9 mouse cellular contexts compared by ENCODE assay signal in genomic region chr3:108285078-108285711, GRCm38 (mm10). TPM values are rescaled to one million over a fixed set of nuclear protein-coding genes. Genes with fewer than 3 reads are reported as not detected.
DNase-seq lines count a peak whose midpoint lies in the region; ATAC-seq and TF ChIP-seq lines count a peak whose summit lies in the region.
"Had no signal": no experiment of that assay in that cellular context is flagged by ENCODE, and none has a peak within 500 bp of the region (broad histone marks: within the 10 kb centered on the region; RNA-seq: fewer than 3 reads in every experiment).

No protein-coding gene starts in this region.

- no peaks in the 10 kb centered on the region for H3K36me3 ChIP-seq in kidney, adult 2 months (ENCODE audit: control insufficient read depth, insufficient read depth, low read length)
- H3K36me3 ChIP-seq in embryonic facial prominence, embryonic 11.5 days (replicated peaks; ENCODE audit: control insufficient read depth, insufficient read depth, low read depth, low read length): no peaks in the 10 kb centered on the region
- H3K36me3 ChIP-seq in hindbrain, embryonic 16.5 days (ENCODE audit: control insufficient read depth, insufficient read depth, low read length): no peaks in the 10 kb centered on the region
- H3K36me3 ChIP-seq in midbrain, embryonic 13.5 days: peaks cover 1% of the 10 kb centered on the region; the same call in 1 of the 2 replicates

- TF ChIP-seq POLR2A in kidney, adult 2 months (IDR thresholded peaks at IDR 0.05; ENCODE audit: low read depth, low read length): no peak

- 42% methylated on average over 4 of the region's 4 CpGs for WGBS in kidney, adult 2 months
- 53% methylated on average over 4 of the region's 4 CpGs for WGBS in embryonic facial prominence, embryonic 11.5 days
- 49% methylated on average over 4 of the region's 4 CpGs for WGBS in hindbrain, embryonic 16.5 days
- 46% methylated on average over 4 of the region's 4 CpGs for whole genome bisulfite sequencing in midbrain, embryonic 13.5 days

- no peaks in the 10 kb centered on the region for H3K9me3 ChIP-seq in embryonic facial prominence, embryonic 11.5 days (replicated peaks; ENCODE audit: control insufficient read depth, low read length)
- no peaks in the 10 kb centered on the region for H3K9me3 ChIP-seq in hindbrain, embryonic 16.5 days (ENCODE audit: control insufficient read depth, low read length)
- no peaks in the 10 kb centered on the region for H3K9me3 ChIP-seq in midbrain, embryonic 13.5 days

- H3K9ac ChIP-seq in embryonic facial prominence, embryonic 11.5 days (replicated peaks; ENCODE audit: low read length): no peak overlapping the region
- H3K9ac ChIP-seq in hindbrain, embryonic 16.5 days (ENCODE audit: low read depth, low read length): peak overlapping the region; percentile 94
- H3K9ac ChIP-seq in midbrain, embryonic 13.5 days (replicated peaks): peak overlapping the region; percentile 96

- no peak for ATAC-seq in embryonic facial prominence, embryonic 11.5 days (replicated peaks; ENCODE audit: insufficient number of reproducible peaks, low FRiP score, low TSS enrichment, low read depth)
- ATAC-seq in hindbrain, embryonic 16.5 days: no peak
- ATAC-seq in midbrain, embryonic 13.5 days: no peak

- peak overlapping the region; percentile 78; the same call in 1 of the 2 replicates for H3K4me3 ChIP-seq in kidney, adult 2 months (ENCODE audit: insufficient read depth, low read depth, low read length)
- H3K4me3 ChIP-seq in embryonic facial prominence, embryonic 11.5 days (ENCODE audit: low read depth, low read length): no peak overlapping the region
- peak overlapping the region; percentile 88 for H3K4me3 ChIP-seq in hindbrain, embryonic 16.5 days (ENCODE audit: low read length)
- H3K4me3 ChIP-seq in midbrain, embryonic 13.5 days (replicated peaks): peak overlapping the region; percentile 98

- 0 out of 2 replicates have a peak overlapping the region, but pooled peaks have one; percentile 44 for H3K27ac ChIP-seq in kidney, adult 2 months (ENCODE audit: insufficient read depth, low read depth, low read length)
- H3K27ac ChIP-seq in embryonic facial prominence, embryonic 11.5 days (replicated peaks; ENCODE audit: low read depth, low read length): no peak overlapping the region
- no peak overlapping the region for H3K27ac ChIP-seq in hindbrain, embryonic 16.5 days (ENCODE audit: low read depth, low read length)
- no peak overlapping the region for H3K27ac ChIP-seq in midbrain, embryonic 13.5 days

- DNase-seq in kidney, adult 2 months: no peak
- no peak for DNase-seq in kidney, postnatal 25 days
- DNase-seq in embryonic facial prominence, embryonic 11.5 days (ENCODE audit: low spot score): no peak
- no peak for DNase-seq in gastrocnemius, postnatal 25 days
- no peak for DNase-seq in adrenal gland, postnatal 14 days
- no peak for DNase-seq in layer of hippocampus, postnatal 36 days
- DNase-seq: right cerebral cortex, postnatal 25 days had no signal

- H3K4me2 ChIP-seq in embryonic facial prominence, embryonic 11.5 days (ENCODE audit: low read depth, low read length): peak overlapping the region; percentile 99; the same call in 1 of the 2 replicates
- H3K4me2 ChIP-seq in hindbrain, embryonic 16.5 days (ENCODE audit: low read length): peak overlapping the region; percentile 61
- H3K4me2 ChIP-seq in midbrain, embryonic 13.5 days (replicated peaks): peak overlapping the region; percentile 71

- H3K4me1 ChIP-seq in kidney, adult 2 months (ENCODE audit: control insufficient read depth, insufficient read depth, low read length): peaks cover 14% of the 10 kb centered on the region; the same call in 1 of the 2 replicates
- peaks cover 11% of the 10 kb centered on the region for H3K4me1 ChIP-seq in embryonic facial prominence, embryonic 11.5 days (ENCODE audit: control insufficient read depth, insufficient read depth, low read length)
- H3K4me1 ChIP-seq in hindbrain, embryonic 16.5 days (ENCODE audit: control insufficient read depth, insufficient read depth, low read depth, low read length): peaks cover 47% of the 10 kb centered on the region
- H3K4me1 ChIP-seq in midbrain, embryonic 13.5 days (replicated peaks): peaks cover 63% of the 10 kb centered on the region

- no peaks in the 10 kb centered on the region for H3K27me3 ChIP-seq in kidney, adult 2 months (replicated peaks; ENCODE audit: control insufficient read depth, insufficient read depth, low read length)
- no peaks in the 10 kb centered on the region for H3K27me3 ChIP-seq in embryonic facial prominence, embryonic 11.5 days (ENCODE audit: control insufficient read depth, insufficient read depth, low read length)
- no peaks in the 10 kb centered on the region for H3K27me3 ChIP-seq in hindbrain, embryonic 16.5 days (replicated peaks; ENCODE audit: control insufficient read depth, insufficient read depth, low read length)
- no peaks in the 10 kb centered on the region for H3K27me3 ChIP-seq in midbrain, embryonic 13.5 days

- no peak for TF ChIP-seq CTCF in kidney, adult 2 months (conservative IDR thresholded peaks at IDR 0.05; ENCODE audit: insufficient read depth, insufficient read length, low read depth, low read length)

RNA-seq across cellular contexts. Expression of gene Sort1, which starts 1.3 kb away (rescaled TPM):
- polyA plus RNA-seq in kidney, adult 2 months (2012; rRNA removed): 30.2 and 34.2 TPM in 2 replicates
- polyA plus RNA-seq in embryonic facial prominence, embryonic 11.5 days (2014; fragmentation: Nextera tagmentation; extraction: Ambion mirVana): 13.8 and 16.0 TPM in 2 replicates
- 9.4 and 11.6 TPM in 2 replicates for polyA plus RNA-seq in hindbrain, embryonic 16.5 days (2015; fragmentation: Nextera tagmentation; extraction: Ambion mirVana)
- polyA plus RNA-seq in midbrain, embryonic 13.5 days (2015; fragmentation: Nextera tagmentation; extraction: Ambion mirVana): 14.9 and 18.3 TPM in 2 replicates
- total RNA-seq in gastrocnemius, postnatal 25 days (2021): 10 to 100 TPM; 34.0 to 48.3 TPM
- 42.0 and 45.7 TPM in 2 replicates for total RNA-seq in adrenal gland, postnatal 14 days (2021)
- 100 to 1,000 TPM; 345 to 381 TPM for total RNA-seq in layer of hippocampus, postnatal 36 days (2021)

RNA-seq across cellular contexts. Expression of gene Psma5, which starts 28.5 kb away (rescaled TPM):
- 43.2 and 55.0 TPM in 2 replicates for polyA plus RNA-seq in kidney, adult 2 months (2012; rRNA removed)
- polyA plus RNA-seq in embryonic facial prominence, embryonic 11.5 days (2014; fragmentation: Nextera tagmentation; extraction: Ambion mirVana): 333 and 344 TPM in 2 replicates
- 235 and 246 TPM in 2 replicates for polyA plus RNA-seq in hindbrain, embryonic 16.5 days (2015; fragmentation: Nextera tagmentation; extraction: Ambion mirVana)
- 242 and 257 TPM in 2 replicates for polyA plus RNA-seq in midbrain, embryonic 13.5 days (2015; fragmentation: Nextera tagmentation; extraction: Ambion mirVana)
- total RNA-seq in gastrocnemius, postnatal 25 days (2021): 10 to 100 TPM; 48.6 to 50.5 TPM
- 83.9 and 86.4 TPM in 2 replicates for total RNA-seq in adrenal gland, postnatal 14 days (2021)
- 10 to 100 TPM; 70.9 to 81.1 TPM for total RNA-seq in layer of hippocampus, postnatal 36 days (2021)

RNA-seq across cellular contexts. Expression of gene Sypl2, which starts 58.7 kb away (rescaled TPM):
- 37.7 and 38.7 TPM in 2 replicates for polyA plus RNA-seq in kidney, adult 2 months (2012; rRNA removed)
- polyA plus RNA-seq in embryonic facial prominence, embryonic 11.5 days (2014; fragmentation: Nextera tagmentation; extraction: Ambion mirVana): 0.95 and 1.1 TPM in 2 replicates
- polyA plus RNA-seq in hindbrain, embryonic 16.5 days (2015; fragmentation: Nextera tagmentation; extraction: Ambion mirVana): 0.35 and 1.4 TPM in 2 replicates
- polyA plus RNA-seq in midbrain, embryonic 13.5 days (2015; fragmentation: Nextera tagmentation; extraction: Ambion mirVana): 0.92 and 0.95 TPM in 2 replicates
- total RNA-seq in gastrocnemius, postnatal 25 days (2021): 100 to 1,000 TPM; 596 to 597 TPM
- total RNA-seq in adrenal gland, postnatal 14 days (2021): 0.15 and 0.22 TPM in 2 replicates
- total RNA-seq in layer of hippocampus, postnatal 36 days (2021): 1 to 10 TPM; 2.0 to 2.3 TPM

Comparison
In these comparisons a context has a peak if more than half of its experiments do, and no peak if none do; other contexts are left out.
1. RNA of gene Sypl2, which starts 58.7 kb away (polyA plus RNA-seq): 37.7 to 38.7 TPM in kidney, adult 2 months; 0.95 to 1.1 TPM in embryonic facial prominence, embryonic 11.5 days, 0.92 to 0.95 TPM in midbrain, embryonic 13.5 days and 0.35 to 1.4 TPM in hindbrain, embryonic 16.5 days; every median in the first group is over 10 times any median in the second.
2. Peak in every context shown above with its lines, with median percentiles within 50 percentile points of each other: H3K4me2 ChIP-seq.